Comparison of ENCODE assay signal across 7 mouse cellular contexts in the genomic region with DNA sequence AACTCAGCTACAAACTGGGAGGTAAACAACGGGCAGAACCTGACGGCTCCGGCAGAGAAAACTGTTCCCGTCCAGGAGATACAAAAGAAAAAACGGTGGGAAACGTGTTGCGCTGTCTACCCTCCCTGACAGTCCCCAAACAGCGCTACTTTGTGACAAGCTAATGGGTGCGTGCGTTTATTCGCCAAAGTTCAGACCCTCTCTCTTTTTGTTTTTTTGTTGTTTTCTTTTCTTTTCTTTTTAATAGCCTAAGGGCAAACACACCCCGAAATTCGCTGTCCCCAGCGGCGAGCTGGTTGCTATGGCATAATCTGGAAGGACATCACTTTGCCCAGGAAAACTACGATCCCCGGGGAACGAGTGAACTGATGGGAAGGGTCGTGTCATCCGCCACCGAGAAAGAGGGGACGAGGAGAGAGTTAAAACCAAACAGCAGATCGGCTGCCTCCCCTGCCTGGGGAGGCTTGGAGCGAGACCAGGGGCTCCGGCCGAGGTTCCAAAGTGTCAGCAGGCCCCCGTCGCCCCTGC. TPM values are rescaled to one million over a fixed set of nuclear protein-coding genes. Genes with fewer than 3 reads are reported as not detected.
DNase-seq lines count a peak whose midpoint lies in the region; ATAC-seq lines count a peak whose summit lies in the region.

No protein-coding gene starts in this region.

- H3K9ac ChIP-seq in lung, embryonic 15.5 days, result peak overlapping the region; percentile 98
- H3K9ac ChIP-seq in embryonic facial prominence, embryonic 12.5 days, result peak overlapping the region; percentile 96
- H3K9ac ChIP-seq in intestine, embryonic 15.5 days, result peak overlapping the region; percentile 93
- peak overlapping the region; percentile 93 for H3K9ac ChIP-seq in neural tube, embryonic 15.5 days (replicated peaks)

- no peak for DNase-seq in lung, postnatal 4 days
- no peak for DNase-seq in yolk sac, embryonic 10.5 days (ENCODE audit: low spot score)
- DNase-seq in thymus, postnatal 4 days, result no peak

- peak overlapping the region; percentile 95 for H3K4me2 ChIP-seq in lung, embryonic 15.5 days
- H3K4me2 ChIP-seq in embryonic facial prominence, embryonic 12.5 days (replicated peaks), result peak overlapping the region; percentile 87
- H3K4me2 ChIP-seq in intestine, embryonic 15.5 days (replicated peaks), result peak overlapping the region; percentile 92
- H3K4me2 ChIP-seq in neural tube, embryonic 15.5 days, result peak overlapping the region; percentile 78

- peak overlapping the region; percentile 98 for H3K27ac ChIP-seq in lung, embryonic 15.5 days
- peak overlapping the region; percentile 98 for H3K27ac ChIP-seq in embryonic facial prominence, embryonic 12.5 days
- H3K27ac ChIP-seq in intestine, embryonic 15.5 days, result peak overlapping the region; percentile 98
- peak overlapping the region; percentile 98 for H3K27ac ChIP-seq in neural tube, embryonic 15.5 days (replicated peaks)

- WGBS in lung, embryonic 15.5 days, result under 1% methylated on average over 28 of the region's 28 CpGs
- under 1% methylated on average over 27 of the region's 28 CpGs for WGBS in embryonic facial prominence, embryonic 12.5 days
- WGBS in intestine, embryonic 15.5 days, result 1% methylated on average over 28 of the region's 28 CpGs
- 0% methylated on average over 27 of the region's 28 CpGs for WGBS in neural tube, embryonic 15.5 days

- peaks cover 13% of the 10 kb centered on the region; the same call in 1 of the 2 replicates for H3K4me1 ChIP-seq in lung, embryonic 15.5 days
- peaks cover 11% of the 10 kb centered on the region; the same call in 1 of the 2 replicates for H3K4me1 ChIP-seq in embryonic facial prominence, embryonic 12.5 days
- H3K4me1 ChIP-seq in intestine, embryonic 15.5 days (replicated peaks), result no peaks in the 10 kb centered on the region
- H3K4me1 ChIP-seq in neural tube, embryonic 15.5 days, result peaks cover 25% of the 10 kb centered on the region

- peak overlapping the region; percentile 96 for H3K4me3 ChIP-seq in lung, embryonic 15.5 days
- peak overlapping the region; percentile 89 for H3K4me3 ChIP-seq in embryonic facial prominence, embryonic 12.5 days
- H3K4me3 ChIP-seq in intestine, embryonic 15.5 days (replicated peaks), result peak overlapping the region; percentile 91
- H3K4me3 ChIP-seq in neural tube, embryonic 15.5 days (replicated peaks), result peak overlapping the region; percentile 73

- H3K36me3 ChIP-seq in lung, embryonic 15.5 days, result no peaks in the 10 kb centered on the region
- H3K36me3 ChIP-seq in embryonic facial prominence, embryonic 12.5 days, result no peaks in the 10 kb centered on the region
- no peaks in the 10 kb centered on the region for H3K36me3 ChIP-seq in intestine, embryonic 15.5 days
- no peaks in the 10 kb centered on the region for H3K36me3 ChIP-seq in neural tube, embryonic 15.5 days

- no peak for ATAC-seq in lung, embryonic 15.5 days (ENCODE audit: borderline replicate concordance, extremely low read depth, low FRiP score, low TSS enrichment)
- ATAC-seq in embryonic facial prominence, embryonic 12.5 days (ENCODE audit: insufficient number of reproducible peaks, insufficient read depth, low FRiP score, low TSS enrichment), result no peak
- ATAC-seq in intestine, embryonic 15.5 days, result no peak
- ATAC-seq in neural tube, embryonic 15.5 days (ENCODE audit: low FRiP score), result no peak

- H3K27me3 ChIP-seq in lung, embryonic 15.5 days, result no peaks in the 10 kb centered on the region
- H3K27me3 ChIP-seq in embryonic facial prominence, embryonic 12.5 days, result no peaks in the 10 kb centered on the region
- no peaks in the 10 kb centered on the region for H3K27me3 ChIP-seq in intestine, embryonic 15.5 days (replicated peaks)
- H3K27me3 ChIP-seq in neural tube, embryonic 15.5 days (replicated peaks), result no peaks in the 10 kb centered on the region

- no peaks in the 10 kb centered on the region for H3K9me3 ChIP-seq in lung, embryonic 15.5 days
- H3K9me3 ChIP-seq in embryonic facial prominence, embryonic 12.5 days, result no peaks in the 10 kb centered on the region
- no peaks in the 10 kb centered on the region for H3K9me3 ChIP-seq in intestine, embryonic 15.5 days
- no peaks in the 10 kb centered on the region for H3K9me3 ChIP-seq in neural tube, embryonic 15.5 days (replicated peaks)

RNA-seq across cellular contexts. Expression of gene Zdhhc17, which starts 0.8 kb away (rescaled TPM):
- 20.5 and 20.9 TPM in 2 replicates for polyA plus RNA-seq in lung, embryonic 15.5 days (2015; fragmentation: Nextera tagmentation; extraction: Ambion mirVana)
- 35.2 and 38.4 TPM in 2 replicates for polyA plus RNA-seq in embryonic facial prominence, embryonic 12.5 days (2016; fragmentation: Nextera tagmentation; extraction: Ambion mirVana)
- 16.7 and 19.3 TPM in 2 replicates for polyA plus RNA-seq in intestine, embryonic 15.5 days (2015; fragmentation: Nextera tagmentation; extraction: Ambion mirVana)
- polyA plus RNA-seq in neural tube, embryonic 15.5 days (2015; fragmentation: Nextera tagmentation; extraction: Ambion mirVana), result 49.0 and 53.5 TPM in 2 replicates
